Mouse (Mus musculus): ENCODE measurements around the gene Sfxn5. TPM values are rescaled to one million over a fixed set of nuclear protein-coding genes. Genes with fewer than 3 reads are reported as not detected.

The Sfxn5 gene
- polyA plus RNA-seq, 1 experiment from 2014 or later, result 8.0 TPM

DNA sequence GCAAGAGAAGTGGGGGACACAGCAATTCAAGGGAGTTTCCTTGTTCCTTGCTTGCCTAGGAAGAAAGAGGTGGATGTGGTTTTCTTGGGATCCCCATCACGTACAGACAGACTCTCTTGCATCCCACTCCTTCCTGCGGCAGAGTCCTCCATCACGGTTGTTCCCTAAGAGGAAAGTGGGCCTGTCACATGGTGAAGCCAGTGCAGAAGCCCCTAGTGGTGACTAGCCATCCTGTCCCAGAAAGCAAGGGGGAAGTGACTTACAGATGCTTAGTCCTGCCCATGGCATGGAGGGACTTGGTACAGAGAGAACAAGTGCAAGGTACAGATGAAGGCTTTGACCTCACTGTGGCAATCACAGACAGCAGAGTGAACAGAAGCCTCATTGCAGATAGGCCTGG lies 79.9 kb downstream of the Sfxn5 start:
- Histone ChIP-seq H3K36me3 (ENCODE audit: insufficient read depth, low read length) (no peaks in the 10 kb centered on the region), H3K27ac (ENCODE audit: low read length) (no peak overlapping the region), H3K27me3 (replicated peaks; ENCODE audit: insufficient read depth, low read length) (no peaks in the 10 kb centered on the region)

DNA sequence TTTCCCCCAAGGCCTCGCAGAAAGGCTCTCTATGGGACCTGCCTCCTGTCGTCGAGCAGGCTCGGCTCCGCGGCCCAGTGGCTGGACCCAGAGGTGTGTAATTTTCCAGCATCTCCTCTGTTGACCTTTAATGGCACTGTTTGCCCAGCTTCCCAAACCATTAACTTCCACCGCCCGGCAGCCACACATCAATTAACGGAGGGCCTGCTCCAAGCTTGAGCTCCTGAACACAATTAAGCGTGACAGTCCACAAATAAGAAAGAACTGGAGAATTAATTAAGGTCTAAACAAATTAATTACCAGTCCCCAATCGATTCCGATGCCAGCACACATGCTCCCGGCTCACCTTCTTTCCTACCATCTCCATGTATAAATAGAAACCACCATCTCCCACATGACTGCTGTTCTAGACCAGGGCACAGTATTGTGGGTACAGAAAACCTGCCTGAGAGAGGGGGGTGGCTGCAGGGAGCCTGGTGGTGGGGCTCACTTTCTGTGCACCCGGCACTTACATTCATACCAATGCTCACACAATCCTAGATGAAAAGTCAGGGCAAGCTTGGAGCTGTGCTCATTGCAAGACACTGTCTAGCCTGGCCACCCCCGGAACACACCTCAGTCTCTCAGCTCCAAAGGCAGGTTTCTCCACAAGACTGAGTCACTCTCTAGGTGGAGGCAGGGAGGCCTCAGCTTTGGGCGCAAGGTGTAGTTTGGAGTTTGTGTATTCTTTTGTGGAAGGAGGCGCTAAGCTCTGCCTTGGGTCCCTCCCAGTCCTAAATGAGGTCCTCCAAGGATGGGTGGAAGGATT lies 80.8 kb downstream of the Sfxn5 start:
- no peak for ATAC-seq
- H3K4me2 ChIP-seq (replicated peaks; ENCODE audit: low read depth, low read length), result no peak overlapping the region
- H3K4me1 ChIP-seq (ENCODE audit: insufficient read depth, low read depth, low read length), result 0 out of 2 replicates have a peak, but pooled peaks cover 3% of the 10 kb centered on the region
- H3K4me3 ChIP-seq (ENCODE audit: low read depth, low read length), result no peak overlapping the region
- no peaks in the 10 kb centered on the region for H3K9me3 ChIP-seq (ENCODE audit: low read length)
- TF ChIP-seq CTCF (IDR thresholded peaks at IDR 0.05), result no peak
- no peaks in the 10 kb centered on the region for H3K27me3 ChIP-seq (replicated peaks; ENCODE audit: insufficient read depth, low read length)
- no peaks in the 10 kb centered on the region for H3K36me3 ChIP-seq (ENCODE audit: insufficient read depth, low read length)
- no peak overlapping the region for H3K27ac ChIP-seq (ENCODE audit: low read length)
- no peak overlapping the region for H3K9ac ChIP-seq (replicated peaks; ENCODE audit: low read depth)
- 84% methylated on average over 17 of the region's 17 CpGs for WGBS
- no peak for DNase-seq (ENCODE audit: low spot score)

More for the DNA sequence above, 79.9 kb downstream of the Sfxn5 start:
- Histone ChIP-seq H3K9ac (replicated peaks; ENCODE audit: low read depth) (no peak overlapping the region), H3K4me2 (replicated peaks; ENCODE audit: low read depth, low read length) (no peak overlapping the region), H3K4me3 (ENCODE audit: low read depth, low read length) (no peak overlapping the region), H3K4me1 (ENCODE audit: insufficient read depth, low read depth, low read length) (0 out of 2 replicates have a peak, but pooled peaks cover 3% of the 10 kb centered on the region), H3K9me3 (ENCODE audit: low read length) (no peaks in the 10 kb centered on the region)
- WGBS, result 68% methylated on average over 3 of the region's 3 CpGs
- no peak for DNase-seq (ENCODE audit: low spot score)
- TF ChIP-seq EP300 (IDR thresholded peaks at IDR 0.05), result no peak
- peak; percentile 24; the same call in 1 of the 2 replicates for TF ChIP-seq CTCF (IDR thresholded peaks at IDR 0.05)
- ATAC-seq, result no peak

DNA sequence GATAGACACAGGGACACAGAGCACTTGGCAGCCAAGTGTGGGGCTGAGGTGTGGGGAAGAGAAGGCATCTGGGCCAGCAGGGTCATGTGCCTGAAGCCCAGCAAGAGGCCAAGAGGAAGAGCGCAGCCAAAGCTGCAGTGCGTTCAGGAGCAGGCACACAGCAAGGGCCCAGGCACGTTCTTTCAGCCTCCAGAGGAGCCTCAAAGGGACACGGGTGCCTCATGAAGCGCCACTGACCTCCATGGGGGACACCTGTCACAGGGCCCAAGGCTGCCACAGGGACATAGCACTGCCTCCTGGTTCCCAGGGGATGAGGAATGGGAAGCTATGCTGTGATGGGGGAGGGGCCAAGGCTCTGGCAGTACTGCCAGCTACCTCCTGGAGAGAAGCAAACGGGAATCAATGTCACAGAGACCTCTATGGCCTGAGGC lies 82.4 kb downstream of the Sfxn5 start:
- Histone ChIP-seq H3K9ac (replicated peaks; ENCODE audit: low read depth) (no peak overlapping the region), H3K9me3 (ENCODE audit: low read length) (no peaks in the 10 kb centered on the region), H3K27me3 (replicated peaks; ENCODE audit: insufficient read depth, low read length) (no peaks in the 10 kb centered on the region), H3K4me2 (replicated peaks; ENCODE audit: low read depth, low read length) (no peak overlapping the region), H3K27ac (ENCODE audit: low read length) (no peak overlapping the region), H3K4me3 (ENCODE audit: low read depth, low read length) (no peak overlapping the region), H3K36me3 (ENCODE audit: insufficient read depth, low read length) (no peaks in the 10 kb centered on the region), H3K4me1 (ENCODE audit: insufficient read depth, low read depth, low read length) (0 out of 2 replicates have a peak, but pooled peaks cover 3% of the 10 kb centered on the region)
- DNase-seq (ENCODE audit: low spot score), result no peak
- no peak for ATAC-seq
- WGBS, result 38% methylated on average over 6 of the region's 6 CpGs
- TF ChIP-seq CTCF (IDR thresholded peaks at IDR 0.05), result no peak
- TF ChIP-seq EP300 (IDR thresholded peaks at IDR 0.05), result no peak

DNA sequence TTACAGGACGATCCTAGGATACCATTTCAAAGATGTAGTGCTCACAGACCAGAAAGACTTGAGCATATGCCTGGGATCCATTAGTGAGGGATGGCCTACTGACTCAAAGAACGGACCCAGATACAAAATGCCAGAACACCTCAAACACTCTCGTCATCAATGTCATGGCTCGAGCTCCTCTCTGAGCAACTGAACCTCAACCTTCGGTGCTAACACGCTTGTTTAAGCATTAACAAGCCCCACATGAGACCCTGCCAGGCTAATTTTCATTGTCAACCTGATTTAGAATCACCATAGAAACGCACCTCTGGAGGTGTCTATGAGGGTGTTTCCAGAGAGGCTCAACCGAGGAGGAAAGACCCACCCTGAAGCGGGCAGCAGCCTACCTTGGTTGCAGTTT lies 83.4 kb downstream of the Sfxn5 start:
- Histone ChIP-seq H3K9ac (replicated peaks; ENCODE audit: low read depth) (no peak overlapping the region), H3K4me3 (ENCODE audit: low read depth, low read length) (no peak overlapping the region), H3K4me1 (ENCODE audit: insufficient read depth, low read depth, low read length) (0 out of 2 replicates have a peak, but pooled peaks cover 3% of the 10 kb centered on the region), H3K27me3 (replicated peaks; ENCODE audit: insufficient read depth, low read length) (no peaks in the 10 kb centered on the region), H3K27ac (ENCODE audit: low read length) (no peak overlapping the region), H3K9me3 (ENCODE audit: low read length) (no peaks in the 10 kb centered on the region), H3K4me2 (replicated peaks; ENCODE audit: low read depth, low read length) (no peak overlapping the region), H3K36me3 (ENCODE audit: insufficient read depth, low read length) (no peaks in the 10 kb centered on the region)
- 87% methylated on average over 9 of the region's 9 CpGs for WGBS
- no peak for DNase-seq (ENCODE audit: low spot score)
- no peak for ATAC-seq
- TF ChIP-seq EP300 (IDR thresholded peaks at IDR 0.05) (no peak), CTCF (IDR thresholded peaks at IDR 0.05) (no peak)

DNA sequence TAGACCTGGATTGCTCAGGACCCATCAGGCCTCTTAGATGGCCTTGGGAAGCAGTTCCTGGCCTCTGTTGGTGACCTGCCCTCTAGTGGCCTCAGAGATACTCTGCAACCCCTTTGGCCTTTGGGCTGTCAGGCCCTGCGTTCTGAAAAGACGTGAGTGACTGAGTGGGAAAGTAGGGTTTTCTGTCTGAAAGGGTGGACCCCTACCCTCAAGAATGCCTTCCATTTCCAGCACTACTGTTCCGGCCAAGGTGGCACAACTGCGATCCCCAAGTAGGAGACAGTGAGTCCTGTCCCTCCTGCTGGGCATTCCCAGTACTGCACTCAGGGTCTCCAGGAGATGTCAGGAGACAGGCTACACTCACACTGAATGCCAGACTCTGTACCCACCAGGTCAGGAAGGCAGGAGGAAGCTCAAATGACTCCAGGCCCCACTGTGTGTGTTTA lies 94.2 kb downstream of the Sfxn5 start:
- H3K4me3 ChIP-seq (ENCODE audit: low read depth, low read length), result no peak overlapping the region
- H3K36me3 ChIP-seq (ENCODE audit: insufficient read depth, low read length), result no peaks in the 10 kb centered on the region
- peak; percentile 62 for ATAC-seq
- peak overlapping the region; percentile 40 for H3K4me2 ChIP-seq (replicated peaks; ENCODE audit: low read depth, low read length)
- peak; percentile 67 for DNase-seq (ENCODE audit: low spot score)
- H3K27me3 ChIP-seq (replicated peaks; ENCODE audit: insufficient read depth, low read length), result no peaks in the 10 kb centered on the region
- TF ChIP-seq CTCF (IDR thresholded peaks at IDR 0.05) (peak; percentile 93), EP300 (IDR thresholded peaks at IDR 0.05) (no peak)
- H3K4me1 ChIP-seq (ENCODE audit: insufficient read depth, low read depth, low read length), result no peaks in the 10 kb centered on the region
- no peaks in the 10 kb centered on the region for H3K9me3 ChIP-seq (ENCODE audit: low read length)
- H3K27ac ChIP-seq (ENCODE audit: low read length), result no peak overlapping the region
- 0% methylated on average over 4 of the region's 4 CpGs for WGBS
- H3K9ac ChIP-seq (replicated peaks; ENCODE audit: low read depth), result no peak overlapping the region

GRCm38 (mm10) chr6:85237595-85238337 lies 95.5 kb downstream of the Sfxn5 start:
- Histone ChIP-seq H3K36me3 (ENCODE audit: insufficient read depth, low read length) (no peaks in the 10 kb centered on the region), H3K27ac (ENCODE audit: low read length) (no peak overlapping the region), H3K9ac (replicated peaks; ENCODE audit: low read depth) (no peak overlapping the region), H3K9me3 (ENCODE audit: low read length) (no peaks in the 10 kb centered on the region), H3K4me2 (replicated peaks; ENCODE audit: low read depth, low read length) (no peak overlapping the region), H3K4me1 (ENCODE audit: insufficient read depth, low read depth, low read length) (no peaks in the 10 kb centered on the region), H3K4me3 (ENCODE audit: low read depth, low read length) (no peak overlapping the region), H3K27me3 (replicated peaks; ENCODE audit: insufficient read depth, low read length) (no peaks in the 10 kb centered on the region)
- 60% methylated on average over 10 of the region's 10 CpGs for WGBS
- ATAC-seq (no peak), DNase-seq (ENCODE audit: low spot score) (no peak)
- no peak for TF ChIP-seq EP300 (IDR thresholded peaks at IDR 0.05)
- no peak for TF ChIP-seq CTCF (IDR thresholded peaks at IDR 0.05)
